Mouse (Mus musculus) adrenal gland, postnatal 4 days (tissue): ENCODE measurements around the gene Ostm1. TPM values are rescaled to one million over a fixed set of nuclear protein-coding genes. Genes with fewer than 3 reads are reported as not detected.

Experiments
- DNase-seq, 2 experiments: peaks; one replicate each; pipeline ENCODE4 v3.0.0; 2021 to 2022; ENCODE audit warnings: low spot score in 2 of 2, mixed read lengths in 2 of 2
- total RNA-seq, 2 experiments: library from RNA; stranded (reverse); gene quantifications; 2 replicates each; pipeline ENCODE4 v1.2.3; 2021

The Ostm1 gene
- total RNA-seq, 2 experiments from 2014 or later = 24.8 to 27.3 TPM

DNA sequence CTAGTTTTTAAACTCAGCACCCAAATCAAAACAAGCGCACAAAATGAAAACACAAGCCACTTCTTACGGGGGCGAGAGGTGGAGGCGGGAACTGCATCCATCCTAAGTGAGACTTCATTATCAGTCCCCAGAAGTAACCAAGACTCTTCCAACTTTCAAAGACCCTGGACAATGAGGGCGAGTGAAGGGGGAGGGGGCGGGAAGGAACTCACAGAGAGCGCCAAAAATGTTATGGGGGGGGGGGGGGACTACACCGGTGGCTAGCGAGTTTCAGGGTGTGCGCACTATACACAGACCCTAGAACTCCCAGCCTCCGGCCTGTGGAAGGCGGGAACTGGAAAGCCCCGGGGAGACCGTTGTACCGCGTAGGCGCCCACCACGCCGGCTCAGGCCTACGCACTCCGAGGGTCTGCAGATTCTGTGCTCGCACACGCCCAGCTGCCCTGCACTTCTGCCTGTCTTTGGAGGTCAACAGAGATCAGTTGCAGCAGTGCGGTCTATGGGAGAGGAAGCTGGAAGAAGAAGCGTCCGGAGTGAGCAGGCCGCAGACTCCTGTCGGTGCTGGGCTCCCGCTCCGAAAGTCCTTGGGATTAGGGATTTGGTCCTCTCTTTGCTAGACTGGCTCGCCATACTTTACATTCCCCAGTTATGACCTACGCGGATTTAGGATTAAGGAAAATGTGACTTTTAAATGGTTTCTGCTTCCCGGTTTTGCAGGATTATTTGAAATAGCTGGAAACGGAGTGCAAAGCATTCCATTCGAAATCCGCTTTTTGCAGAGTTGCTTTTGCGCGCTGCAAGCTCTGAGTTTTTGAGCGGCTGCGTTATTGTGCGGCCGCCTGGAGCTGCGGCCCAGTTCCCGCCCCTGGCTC lies 1.7 kb upstream of the Ostm1 start:
- DNase-seq = no peak

DNA sequence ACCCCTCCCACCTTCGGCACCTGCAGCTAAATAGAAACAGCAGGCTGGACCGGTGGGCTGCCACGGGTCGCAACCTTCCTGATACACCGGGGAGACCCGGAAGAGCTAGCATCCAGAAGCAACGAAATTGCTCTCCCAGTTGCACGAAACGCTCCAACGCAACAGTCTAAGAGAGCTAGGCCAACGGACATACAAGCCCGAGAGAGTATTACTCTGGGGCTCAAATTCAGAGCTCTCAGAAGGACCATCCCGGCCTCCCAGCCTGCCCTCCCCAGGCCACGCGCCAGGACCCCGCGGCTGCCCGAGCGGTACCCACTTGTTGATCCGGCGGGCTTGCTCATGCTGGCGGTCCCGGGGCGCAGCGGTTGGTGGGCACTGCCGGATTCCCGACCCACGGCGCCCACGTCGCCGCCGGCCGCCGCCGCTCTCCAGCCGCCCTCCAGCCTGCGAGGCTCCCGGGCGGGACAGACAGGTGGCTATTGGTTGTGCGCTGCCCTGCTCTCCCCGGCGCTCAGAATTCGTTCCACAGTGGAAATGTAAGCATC lies 984 bp upstream of the Ostm1 start:
- DNase-seq = no peak

DNA sequence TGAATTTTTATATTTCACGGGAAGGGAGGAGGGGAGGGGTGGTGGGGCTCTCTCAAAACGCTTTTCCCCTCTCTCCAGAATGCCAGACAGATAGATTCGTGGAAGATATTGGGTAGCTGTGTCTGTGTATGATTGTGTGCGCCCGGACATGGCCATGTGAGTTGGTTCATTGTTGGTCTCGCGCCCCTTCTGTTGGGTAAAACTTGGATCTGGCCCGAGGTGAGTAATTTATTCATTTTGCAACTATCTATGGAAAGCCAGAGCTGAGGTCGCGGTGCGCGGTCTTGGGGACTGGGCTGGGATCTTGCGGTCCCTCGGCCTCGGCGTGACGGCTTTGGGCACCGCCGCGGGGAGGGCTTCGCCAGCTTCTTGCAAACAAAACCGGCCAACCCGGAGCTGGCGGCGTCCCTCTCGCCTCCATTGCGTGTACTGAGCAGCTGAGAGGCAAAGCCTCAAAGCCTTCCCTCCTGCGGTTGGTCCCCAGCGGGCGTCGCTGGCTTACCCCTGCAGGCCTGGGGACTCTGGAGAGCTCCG lies 347 bp downstream of the Ostm1 start:
- DNase-seq = no peak

DNA sequence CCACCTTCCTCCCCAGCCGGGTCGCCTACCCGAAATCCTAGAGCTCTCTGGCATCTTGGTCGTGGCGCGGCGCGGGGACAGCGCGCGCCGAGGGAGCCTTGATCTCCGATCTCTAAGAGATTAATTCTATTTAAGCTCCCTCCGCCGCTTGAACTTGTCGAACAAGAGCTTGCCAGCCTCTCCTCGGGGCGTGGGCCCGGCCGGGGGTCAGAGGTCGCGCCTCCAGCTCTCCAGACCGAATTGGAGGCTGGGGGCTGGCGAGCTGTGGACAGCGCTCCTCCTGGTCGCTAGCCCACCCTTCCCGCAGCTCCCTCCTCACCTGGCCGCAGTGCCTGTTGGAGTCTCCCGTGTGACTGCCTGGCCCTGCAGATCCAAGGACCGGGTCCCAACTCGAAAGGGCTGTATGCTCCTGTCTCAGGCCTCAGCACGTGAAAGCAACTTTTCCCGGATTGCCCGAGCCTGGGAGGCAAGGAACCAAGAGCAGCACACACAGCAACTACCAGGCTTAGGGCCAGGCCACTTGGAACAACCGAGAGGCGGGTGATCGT lies 888 bp downstream of the Ostm1 start:
- DNase-seq = no peak

DNA sequence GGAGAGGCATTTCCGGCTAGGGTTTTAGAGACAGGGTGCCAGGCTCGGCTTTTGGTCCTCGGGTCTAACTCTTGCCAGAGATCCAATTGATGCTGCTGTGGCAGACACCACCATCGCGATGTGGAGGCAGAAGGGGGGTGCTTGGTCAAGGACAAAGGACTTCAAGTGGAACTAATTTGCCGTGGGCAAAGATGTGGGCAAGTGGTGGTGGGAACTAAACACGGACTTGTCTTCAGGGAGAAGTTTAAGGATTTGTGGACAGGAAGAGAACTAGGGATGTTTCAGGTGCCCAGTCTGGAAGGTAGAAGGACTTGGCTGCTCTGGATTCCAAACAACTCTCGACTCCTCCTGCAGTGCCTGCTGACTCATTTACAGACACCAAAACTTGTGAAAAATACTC lies 1.5 kb downstream of the Ostm1 start:
- no peak for DNase-seq

DNA sequence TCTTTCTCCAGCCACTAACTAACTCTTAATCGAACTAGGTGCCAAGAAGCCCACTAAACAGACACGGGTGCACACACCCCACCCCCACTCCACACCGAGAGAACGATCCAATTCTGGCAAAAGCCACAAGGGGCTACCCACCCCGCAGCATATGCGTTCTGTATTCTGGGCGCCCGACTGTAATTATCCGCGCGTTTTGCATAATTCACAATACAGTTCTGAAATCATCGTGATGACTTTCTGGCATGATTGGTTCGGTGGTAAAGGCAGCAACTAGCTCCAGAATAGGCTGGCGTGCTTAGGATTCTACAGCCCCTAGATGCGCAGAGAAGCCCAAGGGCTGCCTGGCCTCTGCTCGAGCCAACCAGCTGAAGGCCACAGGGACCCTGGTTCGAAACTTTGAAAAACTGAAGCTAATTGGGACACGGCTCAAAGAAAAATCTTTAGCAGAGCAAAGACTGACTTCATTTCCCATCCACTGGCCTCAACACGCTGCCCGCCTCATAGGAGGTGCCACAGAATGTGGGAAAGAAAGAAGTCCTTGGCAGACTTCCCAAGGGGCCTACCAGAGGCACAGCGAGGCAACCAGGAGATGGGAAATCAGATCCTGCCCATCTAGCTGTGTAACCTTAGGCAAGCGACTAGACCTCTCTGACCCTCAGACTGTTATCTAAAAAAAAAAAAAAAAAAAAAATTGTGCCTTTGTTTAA lies 2.1 kb downstream of the Ostm1 start:
- no peak for DNase-seq

DNA sequence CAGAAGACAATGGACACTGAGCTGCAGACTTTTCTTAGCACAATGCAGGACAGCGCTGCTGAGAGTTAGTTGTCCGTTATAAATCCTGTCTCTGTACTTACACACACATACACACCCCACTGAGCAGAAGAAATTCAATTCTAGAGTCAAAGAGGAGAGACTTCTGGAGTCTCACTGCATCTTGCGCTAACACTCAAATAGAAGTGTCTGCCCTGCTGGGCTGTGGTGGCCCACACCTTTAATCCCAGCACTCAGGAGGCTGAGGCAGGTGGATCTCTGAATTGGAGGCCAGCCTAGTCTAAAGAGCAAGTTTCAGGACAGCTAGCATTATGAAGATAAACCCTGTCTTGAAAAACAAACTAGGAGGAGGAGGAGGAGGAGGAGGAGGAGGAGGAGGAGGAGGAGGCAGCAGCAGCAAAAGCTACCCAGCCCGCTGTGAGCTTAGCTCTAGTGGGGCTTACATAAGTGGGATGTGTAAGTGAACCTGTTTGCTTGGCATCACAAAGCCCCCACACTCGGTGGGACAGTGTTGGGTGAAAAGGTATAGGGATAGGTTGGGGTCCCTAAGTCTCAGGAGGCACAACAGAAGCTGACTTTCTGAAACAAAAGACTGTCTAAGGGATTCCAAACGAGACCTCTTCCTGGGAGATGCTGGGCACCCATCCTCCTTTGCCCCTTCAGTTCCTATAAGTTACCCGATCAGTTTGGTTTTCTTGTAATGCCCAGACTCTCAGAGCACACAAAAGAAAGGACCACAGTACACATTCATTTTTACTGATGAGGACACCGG lies 4.5 kb downstream of the Ostm1 start:
- DNase-seq = no peak

DNA sequence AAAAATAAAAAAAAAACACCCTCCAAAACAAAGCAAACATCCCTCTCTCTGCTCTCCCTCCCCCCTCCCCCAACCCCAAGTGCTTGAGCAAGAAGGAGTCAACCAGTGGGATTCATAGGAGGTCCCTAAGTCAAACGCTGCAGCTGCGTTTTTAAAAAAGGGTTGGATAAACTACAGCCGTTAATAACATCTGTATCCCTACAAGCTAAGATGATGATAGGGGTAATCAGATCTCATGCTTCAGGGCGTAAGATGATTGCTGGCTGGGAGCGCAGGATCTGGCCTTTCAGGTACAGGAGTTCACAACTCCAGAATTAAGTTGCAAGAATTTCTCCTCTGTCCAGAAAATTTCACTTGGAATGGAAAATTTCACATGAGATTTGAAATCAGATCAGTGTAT lies 5.9 kb downstream of the Ostm1 start:
- no peak for DNase-seq

DNA sequence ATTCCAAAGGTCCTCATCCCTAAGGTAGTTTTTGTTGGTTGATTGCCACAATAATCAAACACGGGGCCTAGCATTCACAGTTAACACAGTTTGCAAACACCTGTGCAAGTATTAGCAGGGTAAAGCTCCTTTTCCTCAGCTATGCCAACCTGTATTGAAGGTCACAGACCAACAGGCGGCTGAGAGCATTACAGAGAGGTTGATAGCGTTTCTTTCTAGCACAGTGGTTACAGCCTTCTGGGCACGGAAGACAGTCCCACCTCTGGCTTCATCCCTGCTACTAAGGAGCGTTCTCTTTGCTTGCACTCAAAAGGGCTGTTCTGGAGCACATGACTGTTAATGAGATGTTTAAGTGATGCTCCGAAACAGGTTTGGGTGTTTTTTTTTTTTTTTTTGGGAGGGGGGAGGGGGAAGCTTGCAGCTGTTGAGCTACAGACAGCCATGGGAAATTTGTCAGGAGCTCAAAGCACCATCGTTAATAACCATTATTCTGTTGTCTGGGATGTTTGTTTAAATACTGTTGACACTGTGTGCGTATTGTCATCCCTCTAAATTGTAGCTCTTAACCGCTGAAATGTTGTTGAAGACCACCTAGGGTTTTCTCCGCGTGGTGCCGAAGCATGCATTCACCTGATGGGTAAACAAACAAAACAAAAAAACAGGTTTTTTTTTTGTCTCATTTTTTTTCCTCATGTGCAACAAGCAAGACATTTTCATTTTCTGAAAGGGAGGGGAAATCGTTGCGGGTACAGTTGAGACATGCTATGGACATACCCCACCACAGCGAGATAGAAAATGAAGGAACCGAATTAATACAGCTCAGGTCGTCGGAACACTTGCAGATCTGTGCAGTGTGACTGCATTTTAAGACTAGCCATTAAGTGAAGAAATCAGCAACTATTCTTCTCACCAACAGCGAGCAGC lies 6.9 kb downstream of the Ostm1 start:
- DNase-seq = no peak

DNA sequence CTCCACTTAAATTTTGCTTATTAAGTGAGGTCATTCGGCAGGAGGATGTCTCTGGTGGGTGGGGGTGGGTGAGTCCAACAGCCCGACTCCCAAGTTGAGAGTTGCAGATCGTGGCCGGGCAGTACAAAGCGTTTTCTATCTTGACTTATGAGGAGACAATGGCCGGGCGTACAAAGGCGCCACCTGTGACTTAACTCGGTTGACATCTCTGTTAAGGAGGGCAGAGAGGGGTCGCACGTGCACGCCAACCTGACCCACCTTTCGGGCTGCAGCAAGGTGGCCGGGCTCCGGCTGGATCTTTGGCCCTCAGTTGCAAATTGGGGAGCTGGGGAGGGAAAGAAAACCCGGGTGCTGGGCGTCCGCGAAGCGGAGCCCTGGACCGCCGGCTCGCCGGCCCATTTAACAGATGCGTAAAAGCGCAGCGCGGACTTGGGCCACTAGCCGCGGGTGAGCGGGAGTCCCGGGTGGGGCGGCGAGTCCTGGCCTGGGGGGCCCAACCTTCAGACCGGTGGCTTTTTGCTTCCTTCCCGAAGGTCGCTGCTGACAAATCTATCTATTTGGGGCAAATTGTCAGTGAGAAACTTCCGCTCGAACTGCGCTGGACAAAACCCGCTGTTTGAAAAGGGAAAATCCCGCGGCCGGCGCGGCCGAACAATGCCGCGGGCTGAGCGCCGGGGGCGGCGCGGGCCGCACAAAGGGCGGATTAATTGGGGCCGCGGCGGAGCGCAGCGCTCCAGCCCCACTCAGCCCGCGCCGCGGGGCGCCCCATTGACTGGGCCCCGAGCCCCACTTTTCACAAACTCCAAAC lies 7.8 kb downstream of the Ostm1 start:
- DNase-seq = no peak

DNA sequence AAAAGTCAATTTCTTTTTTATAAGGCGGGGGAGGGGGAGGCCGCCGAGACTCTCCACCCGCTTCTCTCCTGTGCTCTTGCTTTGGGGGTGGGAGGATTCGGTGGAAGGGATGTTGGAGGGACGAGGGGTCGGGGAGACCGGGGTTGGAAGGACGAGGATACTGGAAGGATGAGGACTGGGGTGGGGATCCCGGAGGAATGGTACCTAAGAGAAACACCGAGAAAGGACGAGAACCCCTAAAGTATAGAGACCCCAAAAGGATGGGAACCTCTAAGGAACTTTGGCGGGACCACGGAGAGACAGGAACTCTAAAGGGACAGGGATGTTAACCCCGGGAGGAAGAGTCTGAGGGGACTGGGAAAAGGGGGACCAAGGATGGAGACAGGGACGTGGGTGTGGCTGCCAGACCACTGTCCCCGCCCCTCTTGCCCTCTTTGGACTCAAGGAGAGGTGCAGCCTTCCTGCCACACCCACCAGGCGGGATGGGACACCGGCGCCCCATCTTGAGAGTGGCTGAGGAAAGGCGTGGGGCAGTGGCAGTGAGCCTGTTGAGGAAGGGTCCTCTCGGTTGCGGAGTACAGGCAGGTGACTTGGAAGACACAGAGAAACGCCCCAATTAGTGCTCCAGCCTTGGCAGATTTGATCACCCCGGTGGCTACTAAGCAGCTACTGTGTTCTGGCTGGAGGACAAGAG lies 8.5 kb downstream of the Ostm1 start:
- DNase-seq = no peak

DNA sequence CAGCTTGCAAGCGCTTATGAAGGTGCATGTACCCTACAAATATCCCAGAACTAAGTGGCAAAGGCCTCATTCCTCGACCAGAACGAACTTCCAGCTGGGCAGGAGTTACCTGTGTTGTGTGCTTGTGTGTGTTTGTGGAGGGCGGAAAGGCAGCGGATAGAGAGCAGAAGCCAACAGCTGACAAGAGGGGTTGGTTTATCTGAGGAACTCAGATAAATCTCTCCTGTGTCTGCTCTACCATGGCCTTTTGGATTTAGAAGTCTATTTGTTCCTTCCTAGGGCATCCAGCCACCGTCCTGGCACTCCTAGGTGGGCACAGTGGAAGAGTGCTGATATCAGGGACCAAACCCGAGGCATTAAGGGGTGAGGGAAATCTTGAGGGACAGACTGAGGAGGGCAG lies 9.6 kb downstream of the Ostm1 start:
- no peak for DNase-seq

DNA sequence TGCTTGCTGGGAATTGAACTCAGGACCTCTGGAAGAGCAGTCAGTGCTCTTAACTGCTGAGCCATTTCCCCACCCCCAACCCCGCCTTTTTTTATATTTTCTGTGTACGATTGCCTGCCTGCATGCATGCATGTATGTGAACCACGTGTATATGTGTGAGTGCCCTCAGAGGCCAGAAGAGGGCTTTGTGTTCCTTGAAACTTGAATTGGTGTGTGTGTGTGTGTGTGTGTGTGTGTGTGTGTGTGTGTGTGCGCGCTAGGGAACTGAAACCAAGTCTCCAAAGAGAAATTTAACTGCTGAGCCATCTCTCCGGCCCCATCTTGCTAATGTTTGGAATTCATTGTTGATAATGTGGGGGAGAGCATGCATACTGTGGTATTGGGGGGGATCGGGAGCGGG lies 15.0 kb downstream of the Ostm1 start:
- no peak for DNase-seq

DNA sequence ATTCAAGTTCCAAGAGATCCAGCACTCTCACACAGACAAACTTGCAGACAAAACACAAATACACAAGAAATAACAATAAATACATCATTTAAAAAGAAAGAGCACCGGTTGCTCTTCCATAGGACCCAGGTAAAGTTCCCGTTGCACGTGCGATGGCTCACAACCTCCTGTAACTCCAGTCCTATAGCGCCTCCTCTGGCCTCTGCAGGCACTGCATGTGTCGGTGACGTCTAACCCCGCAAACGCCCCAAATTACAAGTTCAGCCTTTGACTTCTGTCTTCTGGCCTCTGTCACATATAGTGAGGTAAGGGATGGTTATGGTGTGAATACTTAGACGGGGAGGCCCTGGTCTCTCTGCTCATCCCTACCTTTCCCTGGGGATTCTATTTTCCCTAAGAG lies 17.9 kb downstream of the Ostm1 start:
- DNase-seq = no peak

DNA sequence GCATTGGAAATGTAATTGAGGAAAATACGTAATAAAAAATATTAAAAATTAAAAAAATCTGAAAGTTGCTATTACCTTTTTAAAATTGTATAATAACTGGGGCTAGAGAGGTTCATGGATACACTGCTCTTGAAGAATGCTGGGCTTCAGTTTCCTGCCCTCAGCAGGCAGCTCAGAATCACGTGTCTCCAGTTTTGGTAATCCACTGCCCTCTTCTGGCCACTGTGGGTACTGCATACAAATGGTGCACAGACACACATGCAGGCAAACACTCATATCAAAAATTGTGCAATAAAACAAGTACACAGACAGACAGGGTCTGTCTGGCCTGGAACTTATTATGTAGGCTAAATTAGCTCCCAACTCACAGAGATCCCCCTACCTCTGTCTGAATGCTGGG lies 21.3 kb downstream of the Ostm1 start:
- no peak for DNase-seq

DNA sequence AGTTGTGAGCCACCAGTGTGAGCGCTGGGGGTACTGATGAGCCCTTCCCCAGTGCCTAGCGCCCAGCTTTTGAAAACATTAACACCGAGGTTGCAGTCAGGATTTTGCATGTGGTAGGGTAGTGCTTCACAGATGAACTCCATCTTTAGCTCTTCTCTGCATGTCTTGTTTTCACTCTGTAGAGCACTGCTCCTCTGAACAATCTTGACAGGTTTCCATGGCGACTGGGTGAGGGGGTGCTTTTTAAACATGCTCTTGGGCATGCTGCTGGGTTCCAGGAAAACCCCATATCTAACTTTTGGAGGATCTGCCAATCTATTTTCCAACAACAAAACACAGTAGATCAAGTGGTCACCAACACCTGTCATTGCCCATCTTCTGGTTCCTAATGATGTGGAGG lies 23.1 kb downstream of the Ostm1 start:
- no peak for DNase-seq

DNA sequence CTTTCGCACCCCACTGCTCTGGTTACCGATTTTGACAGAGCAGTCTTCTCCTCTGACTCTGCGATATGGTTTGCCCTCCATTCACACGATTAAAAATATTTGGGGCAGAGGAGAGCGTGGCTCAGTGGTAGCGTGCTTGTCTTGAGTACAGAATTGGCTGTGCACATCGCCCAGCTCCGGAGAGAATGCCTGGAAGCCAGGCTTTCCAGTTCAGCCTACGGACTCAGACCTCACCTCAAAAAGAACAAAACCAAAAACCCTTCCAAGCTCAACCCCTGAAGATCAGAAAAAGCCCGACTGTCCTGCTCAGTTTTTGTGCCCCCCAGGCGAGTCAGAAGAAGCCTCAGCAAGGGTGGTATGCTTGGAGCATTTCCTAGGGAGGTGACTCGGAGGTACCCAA lies 29.5 kb downstream of the Ostm1 start:
- DNase-seq = no peak

DNA sequence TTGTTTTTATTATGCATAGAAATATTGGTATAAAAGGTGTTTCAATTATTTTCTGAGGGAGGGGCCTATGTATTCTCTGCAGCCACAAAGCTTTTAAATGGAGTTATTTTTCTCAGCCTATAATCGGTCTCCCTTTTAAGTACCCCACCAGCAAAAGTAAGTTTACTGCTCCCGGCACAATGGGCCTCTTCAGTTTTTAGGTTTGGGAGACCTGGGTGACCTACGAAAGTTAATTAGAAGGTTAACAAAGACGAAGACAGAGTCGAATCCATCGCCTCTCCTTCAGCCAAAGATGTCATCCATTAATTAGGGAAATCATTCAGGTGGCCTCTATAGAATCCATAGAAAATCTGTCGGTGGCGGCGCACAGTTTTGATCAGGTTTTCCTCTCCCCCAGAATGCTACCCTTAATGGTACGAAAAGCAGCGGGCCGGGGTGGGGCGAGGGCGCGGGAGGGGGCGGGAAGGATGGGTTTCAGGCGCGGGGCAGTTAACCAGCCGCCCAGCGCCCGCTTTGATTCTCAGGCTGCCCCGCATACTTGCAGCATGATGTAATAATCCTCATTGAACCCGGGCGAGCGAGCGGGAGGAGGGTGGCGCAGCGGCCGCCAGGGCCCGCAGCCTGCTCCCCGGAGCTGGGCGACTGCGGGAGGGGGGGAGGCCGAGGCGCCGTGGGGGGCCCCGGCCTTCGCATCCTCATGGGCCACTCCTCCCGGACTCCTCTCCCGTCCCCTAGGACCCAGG lies 30.2 kb downstream of the Ostm1 start:
- no peak for DNase-seq
